27 mouse cellular contexts compared by ENCODE assay signal in the genomic region with DNA sequence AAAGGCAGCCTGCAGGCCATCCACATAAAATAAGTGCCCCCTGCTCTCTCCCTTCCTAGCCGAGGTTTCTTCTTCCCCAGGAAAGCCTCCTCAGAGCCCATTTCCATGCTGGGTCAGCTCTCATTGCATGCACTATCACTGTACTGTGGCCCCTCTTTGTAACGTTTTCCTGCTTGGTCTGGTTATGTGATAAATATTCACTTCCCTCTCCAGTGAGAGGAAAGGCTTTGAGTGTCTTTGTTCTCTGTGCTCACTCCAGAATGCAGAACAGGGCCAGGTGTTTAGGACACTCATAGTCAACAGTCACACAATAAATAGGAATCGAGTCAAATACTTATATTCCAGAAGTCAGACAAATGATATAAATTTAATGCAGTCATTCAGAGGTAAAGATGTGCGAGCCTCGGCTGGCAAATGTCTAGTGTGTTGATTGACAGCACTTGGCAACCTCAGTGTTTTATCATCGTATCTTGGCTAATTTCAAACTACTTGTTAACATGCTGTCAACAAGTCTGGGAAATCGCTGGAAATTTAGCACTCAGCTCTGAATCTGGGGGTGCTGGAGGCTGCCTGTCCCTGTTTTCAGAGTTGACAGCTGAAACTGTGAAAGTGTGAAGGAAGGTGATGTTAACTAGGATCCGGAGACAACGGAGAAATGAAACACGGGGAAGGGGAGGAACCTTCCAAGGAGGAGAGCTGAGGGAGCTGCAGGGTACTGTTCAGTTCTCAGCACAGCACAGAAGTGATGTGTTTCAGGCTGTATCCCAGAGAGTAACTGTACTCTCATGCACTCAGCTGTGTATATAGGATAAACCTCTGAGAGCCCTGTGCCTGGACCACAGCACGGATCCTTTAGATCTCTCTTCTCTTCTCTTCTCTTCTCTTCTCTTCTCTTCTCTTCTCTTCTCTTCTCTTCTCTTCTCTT. TPM values are rescaled to one million over a fixed set of nuclear protein-coding genes. Genes with fewer than 3 reads are reported as not detected.
A peak's percentile ranks its signal among the peaks of the same experiment; 100 is the strongest.
DNase-seq lines count a peak whose midpoint lies in the region; ATAC-seq and TF ChIP-seq lines count a peak whose summit lies in the region.
"Had no signal": no experiment of that assay in that cellular context is flagged by ENCODE, and none has a peak within 500 bp of the region (broad histone marks: within the 10 kb centered on the region; RNA-seq: fewer than 3 reads in every experiment).

No protein-coding gene starts in this region.

- peak; percentile 90 for ATAC-seq in forebrain, embryonic 13.5 days
- ATAC-seq in heart, embryonic 16.5 days (replicated peaks; ENCODE audit: extremely low read depth, insufficient read depth, low FRiP score) = no peak
- no peak for ATAC-seq in heart, embryonic 11.5 days (replicated peaks; ENCODE audit: insufficient number of reproducible peaks, low FRiP score, low TSS enrichment)
- ATAC-seq in forebrain, embryonic 15.5 days (replicated peaks) = peak; percentile 92
- ATAC-seq in intestine, postnatal 0 days = no peak
- ATAC-seq: inflammation-experienced regulatory T-cells, adult 6 months; liver, postnatal 0 days; lung, postnatal 0 days had no signal

- no peak overlapping the region for H3K9ac ChIP-seq in forebrain, embryonic 13.5 days
- no peak overlapping the region for H3K9ac ChIP-seq in heart, embryonic 16.5 days (ENCODE audit: low read length)
- no peak overlapping the region for H3K9ac ChIP-seq in heart, embryonic 11.5 days (ENCODE audit: low read depth, low read length)
- H3K9ac ChIP-seq in forebrain, embryonic 15.5 days (replicated peaks) = no peak overlapping the region
- no peak overlapping the region for H3K9ac ChIP-seq in intestine, postnatal 0 days (ENCODE audit: low read depth, low read length)
- H3K9ac ChIP-seq: embryonic facial prominence, embryonic 12.5 days; hindbrain, embryonic 14.5 days; limb, embryonic 12.5 days; liver, postnatal 0 days; neural tube, embryonic 15.5 days; stomach, embryonic 15.5 days had no signal

- no peak for DNase-seq in forebrain, embryonic 10.5 days (ENCODE audit: extremely low spot score, low spot score)
- peak; percentile 22 for DNase-seq in NIH3T3 (ENCODE audit: low read depth)
- no peak for DNase-seq in cerebellum, postnatal 14 days
- DNase-seq: adrenal gland, postnatal 14 days; cerebellum, adult 11-12 months; cerebellum, postnatal 25 days; gastrocnemius, postnatal 25 days; heart, adult 18-20 months; heart, postnatal 4 days; kidney, postnatal 25 days; liver, postnatal 0 days; thymus, postnatal 36 days had no signal

- H3K36me3 ChIP-seq in forebrain, embryonic 13.5 days (ENCODE audit: poor library complexity, severe bottlenecking) = no peaks in the 10 kb centered on the region
- no peaks in the 10 kb centered on the region for H3K36me3 ChIP-seq in forebrain, embryonic 10.5 days (replicated peaks)
- H3K36me3 ChIP-seq in heart, embryonic 16.5 days (ENCODE audit: control insufficient read depth, insufficient read depth) = no peaks in the 10 kb centered on the region
- H3K36me3 ChIP-seq in heart, embryonic 11.5 days (ENCODE audit: control insufficient read depth, insufficient read depth, low read length) = no peaks in the 10 kb centered on the region
- H3K36me3 ChIP-seq in forebrain, embryonic 15.5 days = no peaks in the 10 kb centered on the region
- no peaks in the 10 kb centered on the region for H3K36me3 ChIP-seq in intestine, postnatal 0 days (ENCODE audit: control insufficient read depth, insufficient read depth)
- H3K36me3 ChIP-seq: embryonic facial prominence, embryonic 12.5 days; limb, embryonic 12.5 days; neural tube, embryonic 15.5 days; stomach, embryonic 15.5 days had no signal

- no peak overlapping the region for H3K4me2 ChIP-seq in forebrain, embryonic 13.5 days
- peak overlapping the region; percentile 12; the same call in 1 of the 2 replicates for H3K4me2 ChIP-seq in heart, embryonic 16.5 days (ENCODE audit: low read depth, low read length)
- no peak overlapping the region for H3K4me2 ChIP-seq in heart, embryonic 11.5 days
- no peak overlapping the region for H3K4me2 ChIP-seq in forebrain, embryonic 15.5 days (replicated peaks)
- H3K4me2 ChIP-seq in intestine, postnatal 0 days (replicated peaks; ENCODE audit: low read depth) = no peak overlapping the region
- H3K4me2 ChIP-seq: embryonic facial prominence, embryonic 12.5 days; hindbrain, embryonic 14.5 days; limb, embryonic 12.5 days; liver, embryonic 11.5 days; neural tube, embryonic 15.5 days; stomach, embryonic 15.5 days had no signal

- no peaks in the 10 kb centered on the region for H3K9me3 ChIP-seq in forebrain, embryonic 13.5 days (replicated peaks)
- H3K9me3 ChIP-seq in forebrain, embryonic 10.5 days = no peaks in the 10 kb centered on the region
- H3K9me3 ChIP-seq in heart, embryonic 16.5 days (replicated peaks; ENCODE audit: control insufficient read depth, low read length) = no peaks in the 10 kb centered on the region
- H3K9me3 ChIP-seq in heart, embryonic 11.5 days (replicated peaks; ENCODE audit: control insufficient read depth, low read length) = no peaks in the 10 kb centered on the region; the same call in 1 of the 2 replicates
- no peaks in the 10 kb centered on the region for H3K9me3 ChIP-seq in forebrain, embryonic 15.5 days
- no peaks in the 10 kb centered on the region for H3K9me3 ChIP-seq in intestine, postnatal 0 days (ENCODE audit: control insufficient read depth)
- H3K9me3 ChIP-seq: embryonic facial prominence, embryonic 12.5 days; limb, embryonic 12.5 days; neural tube, embryonic 15.5 days; stomach, embryonic 15.5 days had no signal

- TF ChIP-seq CTCF in intestine, postnatal 0 days (IDR thresholded peaks at IDR 0.05; ENCODE audit: low read depth) = no peak

- 51% methylated on average over 11 of the region's 11 CpGs for WGBS in forebrain, embryonic 13.5 days
- WGBS in forebrain, embryonic 10.5 days = 82% methylated on average over 11 of the region's 11 CpGs
- 28% methylated on average over 11 of the region's 11 CpGs for WGBS in heart, embryonic 16.5 days
- 25% methylated on average over 11 of the region's 11 CpGs for WGBS in heart, embryonic 11.5 days (ENCODE audit: insufficient replicate concordance)
- WGBS in forebrain, embryonic 15.5 days = 33% methylated on average over 11 of the region's 11 CpGs
- 65% methylated on average over 11 of the region's 11 CpGs for WGBS in intestine, postnatal 0 days

- H3K27ac ChIP-seq in forebrain, embryonic 13.5 days = peak overlapping the region; percentile 62
- H3K27ac ChIP-seq in forebrain, embryonic 10.5 days = no peak overlapping the region
- H3K27ac ChIP-seq in heart, embryonic 16.5 days (ENCODE audit: low read length) = no peak overlapping the region
- H3K27ac ChIP-seq in heart, embryonic 11.5 days (ENCODE audit: low read depth, low read length) = no peak overlapping the region
- peak overlapping the region; percentile 79 for H3K27ac ChIP-seq in forebrain, embryonic 15.5 days (replicated peaks)
- no peak overlapping the region for H3K27ac ChIP-seq in intestine, postnatal 0 days (ENCODE audit: low read depth, low read length)
- H3K27ac ChIP-seq: embryonic facial prominence, embryonic 12.5 days; hindbrain, embryonic 14.5 days; layer of hippocampus, adult 2 months; limb, embryonic 12.5 days; macrophage; neural tube, embryonic 15.5 days; stomach, embryonic 15.5 days had no signal

- 0 out of 2 replicates have a peak, but pooled peaks cover 7% of the 10 kb centered on the region for H3K4me1 ChIP-seq in forebrain, embryonic 13.5 days
- H3K4me1 ChIP-seq in forebrain, embryonic 10.5 days = no peaks in the 10 kb centered on the region
- peaks cover 2% of the 10 kb centered on the region; the same call in 1 of the 2 replicates for H3K4me1 ChIP-seq in heart, embryonic 16.5 days (ENCODE audit: control insufficient read depth, insufficient read depth, low read length)
- H3K4me1 ChIP-seq in heart, embryonic 11.5 days (ENCODE audit: control insufficient read depth, insufficient read depth, low read length) = 0 out of 2 replicates have a peak, but pooled peaks cover 3% of the 10 kb centered on the region
- H3K4me1 ChIP-seq in forebrain, embryonic 15.5 days = peaks cover 12% of the 10 kb centered on the region
- no peaks in the 10 kb centered on the region for H3K4me1 ChIP-seq in intestine, postnatal 0 days (replicated peaks; ENCODE audit: control insufficient read depth, insufficient read depth, low read length)
- H3K4me1 ChIP-seq: embryonic facial prominence, embryonic 12.5 days; limb, embryonic 12.5 days; neural tube, embryonic 15.5 days; stomach, embryonic 15.5 days had no signal

- no peak overlapping the region for H3K4me3 ChIP-seq in forebrain, embryonic 13.5 days
- H3K4me3 ChIP-seq in forebrain, embryonic 10.5 days = no peak overlapping the region
- H3K4me3 ChIP-seq in heart, embryonic 16.5 days (ENCODE audit: low read length) = no peak overlapping the region
- no peak overlapping the region for H3K4me3 ChIP-seq in heart, embryonic 11.5 days (ENCODE audit: low read depth, low read length)
- no peak overlapping the region for H3K4me3 ChIP-seq in forebrain, embryonic 15.5 days
- H3K4me3 ChIP-seq in intestine, postnatal 0 days (ENCODE audit: low read depth, low read length) = no peak overlapping the region
- H3K4me3 ChIP-seq: embryonic facial prominence, embryonic 12.5 days; layer of hippocampus, adult 2 months; limb, embryonic 12.5 days; neural tube, embryonic 15.5 days; stomach, embryonic 15.5 days had no signal

- no peaks in the 10 kb centered on the region for H3K27me3 ChIP-seq in forebrain, embryonic 13.5 days
- no peaks in the 10 kb centered on the region for H3K27me3 ChIP-seq in forebrain, embryonic 10.5 days (ENCODE audit: poor library complexity, severe bottlenecking)
- peaks cover 19% of the 10 kb centered on the region for H3K27me3 ChIP-seq in heart, embryonic 16.5 days (ENCODE audit: control insufficient read depth, insufficient read depth, low read length)
- peaks cover 21% of the 10 kb centered on the region for H3K27me3 ChIP-seq in heart, embryonic 11.5 days (ENCODE audit: control insufficient read depth, insufficient read depth, low read length)
- no peaks in the 10 kb centered on the region for H3K27me3 ChIP-seq in forebrain, embryonic 15.5 days
- no peaks in the 10 kb centered on the region for H3K27me3 ChIP-seq in intestine, postnatal 0 days (replicated peaks; ENCODE audit: control insufficient read depth, insufficient read depth, low read length)
- H3K27me3 ChIP-seq: embryonic facial prominence, embryonic 12.5 days; limb, embryonic 12.5 days; neural tube, embryonic 15.5 days; stomach, embryonic 15.5 days had no signal

RNA-seq across cellular contexts. Expression of a gene that starts 46.0 kb away (rescaled TPM):
- polyA plus RNA-seq in forebrain, embryonic 13.5 days (2015; fragmentation: Nextera tagmentation; extraction: Ambion mirVana) = 0.09 TPM in 1 of 2 replicates, not detected in the other
- polyA plus RNA-seq in forebrain, embryonic 10.5 days (2016; fragmentation: Nextera tagmentation; extraction: Ambion mirVana) = 0.02 and 0.06 TPM in 2 replicates
- 0.83 and 1.3 TPM in 2 replicates for polyA plus RNA-seq in heart, embryonic 16.5 days (2015; fragmentation: Nextera tagmentation; extraction: Ambion mirVana)
- polyA plus RNA-seq in heart, embryonic 11.5 days (2014; fragmentation: Nextera tagmentation; extraction: Ambion mirVana) = 0.41 and 1.5 TPM in 2 replicates
- 0.08 TPM in 1 of 2 replicates, not detected in the other for polyA plus RNA-seq in forebrain, embryonic 15.5 days (2015; fragmentation: Nextera tagmentation; extraction: Ambion mirVana)
- 0.66 and 1.1 TPM in 2 replicates for polyA plus RNA-seq in intestine, postnatal 0 days (2015; fragmentation: Nextera tagmentation; extraction: Ambion mirVana)

Comparison
In these comparisons a context has a peak if more than half of its experiments do, and no peak if none do; other contexts are left out.
1. H3K27ac ChIP-seq: peak in forebrain, embryonic 13.5 days (single experiment) and forebrain, embryonic 15.5 days (single experiment); none in forebrain, embryonic 10.5 days (single experiment), heart, embryonic 16.5 days (single experiment), heart, embryonic 11.5 days (single experiment) and intestine, postnatal 0 days (single experiment).
2. ATAC-seq: peak in forebrain, embryonic 13.5 days (single experiment) and forebrain, embryonic 15.5 days (single experiment); none in heart, embryonic 16.5 days (single experiment), heart, embryonic 11.5 days (single experiment) and intestine, postnatal 0 days (single experiment).